Mouse (Mus musculus): ENCODE data around the gene Nf2.

Nf2 gene

GRCm38 (mm10) chr11:4716530-4717236 lies 132.7 kb downstream of the Nf2 start:
- in situ Hi-C loops (cut with MboI; ENCODE audit: unreplicated experiment in 2 of 2) = no loop called here
